In genomic region chr2:83940931-83941361, GRCm38 (mm10) we compare ENCODE assay signal across 8 mouse cellular contexts. TPM values are rescaled to one million over a fixed set of nuclear protein-coding genes. Genes with fewer than 3 reads are reported as not detected.
DNase-seq lines count a peak whose midpoint lies in the region; ATAC-seq and TF ChIP-seq lines count a peak whose summit lies in the region.

Zswim2 (minus strand) TSS chr2:83941228.

- peak within 1 kb of the TSS; percentile 61 for H3K4me2 ChIP-seq in heart, embryonic 11.5 days
- H3K4me2 ChIP-seq in kidney, embryonic 14.5 days (replicated peaks; ENCODE audit: low read depth, low read length), result peak within 1 kb of the TSS; percentile 42
- peak within 1 kb of the TSS; percentile 66 for H3K4me2 ChIP-seq in limb, embryonic 12.5 days
- H3K4me2 ChIP-seq in myocyte (ENCODE audit: low read depth), result peak within 1 kb of the TSS; percentile 50
- peak within 1 kb of the TSS; percentile 34 for H3K4me2 ChIP-seq in stomach, embryonic 14.5 days (replicated peaks; ENCODE audit: low read depth, low read length)

- no peak for TF ChIP-seq POLR2A in myocyte (IDR thresholded peaks at IDR 0.05; ENCODE audit: insufficient read length, low read depth)

- no peaks in the 10 kb centered on the region for H3K9me3 ChIP-seq in heart, embryonic 11.5 days (replicated peaks; ENCODE audit: control insufficient read depth, low read length)
- H3K9me3 ChIP-seq in kidney, embryonic 14.5 days (ENCODE audit: control insufficient read depth, low read length), result no peaks in the 10 kb centered on the region
- H3K9me3 ChIP-seq in limb, embryonic 12.5 days, result no peaks in the 10 kb centered on the region
- no peaks in the 10 kb centered on the region for H3K9me3 ChIP-seq in stomach, embryonic 14.5 days (ENCODE audit: control insufficient read depth, low read depth, low read length)

- WGBS in heart, embryonic 11.5 days (ENCODE audit: insufficient replicate concordance), result 3% methylated on average over 20 of the region's 20 CpGs
- under 1% methylated on average over 20 of the region's 20 CpGs for WGBS in kidney, embryonic 14.5 days
- 1% methylated on average over 20 of the region's 20 CpGs for WGBS in limb, embryonic 12.5 days
- 2% methylated on average over 20 of the region's 20 CpGs for WGBS in stomach, embryonic 14.5 days

- H3K4me1 ChIP-seq in heart, embryonic 11.5 days (ENCODE audit: control insufficient read depth, insufficient read depth, low read length), result peaks cover 3% of the 10 kb centered on the region; the same call in 1 of the 2 replicates
- H3K4me1 ChIP-seq in kidney, embryonic 14.5 days (ENCODE audit: control insufficient read depth, insufficient read depth, low read length), result peaks cover 4% of the 10 kb centered on the region; the same call in 1 of the 2 replicates
- peaks cover 6% of the 10 kb centered on the region for H3K4me1 ChIP-seq in limb, embryonic 12.5 days (replicated peaks)
- H3K4me1 ChIP-seq in stomach, embryonic 14.5 days (ENCODE audit: control insufficient read depth, insufficient read depth, low read length), result no peaks in the 10 kb centered on the region

- no peak within 1 kb of the TSS for H3K9ac ChIP-seq in heart, embryonic 11.5 days (ENCODE audit: low read depth, low read length)
- H3K9ac ChIP-seq in kidney, embryonic 14.5 days (ENCODE audit: low read depth, low read length), result no peak within 1 kb of the TSS
- 0 out of 2 replicates have a peak within 1 kb of the TSS, but pooled peaks have one; percentile 27 for H3K9ac ChIP-seq in limb, embryonic 12.5 days (replicated peaks)
- no peak within 1 kb of the TSS for H3K9ac ChIP-seq in stomach, embryonic 14.5 days (replicated peaks; ENCODE audit: low read depth, low read length)

- no peaks in the 10 kb centered on the region for H3K36me3 ChIP-seq in heart, embryonic 11.5 days (ENCODE audit: control insufficient read depth, insufficient read depth, low read length)
- no peaks in the 10 kb centered on the region for H3K36me3 ChIP-seq in kidney, embryonic 14.5 days (ENCODE audit: control insufficient read depth, insufficient read depth, low read length)
- H3K36me3 ChIP-seq in limb, embryonic 12.5 days, result no peaks in the 10 kb centered on the region
- no peaks in the 10 kb centered on the region for H3K36me3 ChIP-seq in myocyte (ENCODE audit: control insufficient read depth, insufficient read depth)
- H3K36me3 ChIP-seq in stomach, embryonic 14.5 days (ENCODE audit: control insufficient read depth, insufficient read depth, low read length), result no peaks in the 10 kb centered on the region

- DNase-seq in ovary, adult 18-20 months (ENCODE audit: low spot score), result peak; percentile 36
- DNase-seq in ovary, postnatal 10 days (ENCODE audit: low spot score), result no peak
- DNase-seq in embryo, embryonic 11 days, result peak; percentile 88

- no peak within 1 kb of the TSS for H3ac ChIP-seq in myocyte (ENCODE audit: control insufficient read depth, insufficient read length)

- H3K27me3 ChIP-seq in heart, embryonic 11.5 days (ENCODE audit: control insufficient read depth, insufficient read depth, low read length), result no peaks in the 10 kb centered on the region
- no peaks in the 10 kb centered on the region; the same call in 1 of the 2 replicates for H3K27me3 ChIP-seq in kidney, embryonic 14.5 days (ENCODE audit: control insufficient read depth, insufficient read depth, low read length)
- H3K27me3 ChIP-seq in limb, embryonic 12.5 days, result no peaks in the 10 kb centered on the region
- no peaks in the 10 kb centered on the region for H3K27me3 ChIP-seq in myocyte (ENCODE audit: control insufficient read depth, insufficient read depth, insufficient read length)
- no peaks in the 10 kb centered on the region for H3K27me3 ChIP-seq in stomach, embryonic 14.5 days (ENCODE audit: control insufficient read depth, insufficient read depth, low read length)

- no peak within 1 kb of the TSS for H3K27ac ChIP-seq in heart, embryonic 11.5 days (ENCODE audit: low read depth, low read length)
- no peak within 1 kb of the TSS for H3K27ac ChIP-seq in kidney, embryonic 14.5 days (ENCODE audit: low read depth, low read length)
- H3K27ac ChIP-seq in limb, embryonic 12.5 days, result no peak within 1 kb of the TSS
- no peak within 1 kb of the TSS for H3K27ac ChIP-seq in stomach, embryonic 14.5 days (ENCODE audit: low read length)

- peak within 1 kb of the TSS; percentile 27; the same call in 1 of the 2 replicates for H3K4me3 ChIP-seq in heart, embryonic 11.5 days (ENCODE audit: low read depth, low read length)
- peak within 1 kb of the TSS; percentile 19; the same call in 1 of the 2 replicates for H3K4me3 ChIP-seq in kidney, embryonic 14.5 days (ENCODE audit: low read length)
- H3K4me3 ChIP-seq in limb, embryonic 12.5 days (replicated peaks), result peak within 1 kb of the TSS; percentile 33
- H3K4me3 ChIP-seq in myocyte, result no peak within 1 kb of the TSS
- H3K4me3 ChIP-seq in stomach, embryonic 14.5 days (ENCODE audit: low read depth, low read length), result no peak within 1 kb of the TSS

- no peaks in the 10 kb centered on the region for H3K79me2 ChIP-seq in myocyte (ENCODE audit: control insufficient read depth, insufficient read depth)

- ATAC-seq in heart, embryonic 11.5 days (replicated peaks; ENCODE audit: insufficient number of reproducible peaks, low FRiP score, low TSS enrichment), result no peak; the same call in 1 of the 2 replicates
- ATAC-seq in kidney, embryonic 14.5 days (ENCODE audit: low FRiP score, low TSS enrichment), result peak; percentile 89
- ATAC-seq in limb, embryonic 12.5 days (ENCODE audit: insufficient number of reproducible peaks, insufficient read depth, low FRiP score, low TSS enrichment, low read depth), result peak; percentile 86
- ATAC-seq in stomach, embryonic 14.5 days (ENCODE audit: insufficient number of reproducible peaks, insufficient read depth, low FRiP score, low read depth), result peak; percentile 71; the same call in 1 of the 2 replicates

TF ChIP-seq in myocyte, 11 proteins besides CTCF, POLR2A, EP300 and RAD21:
- TF ChIP-seq MYOG (IDR thresholded peaks at IDR 0.05; ENCODE audit: control insufficient read depth in 1 of 3, insufficient read depth in 1 of 3, insufficient read length in 2 of 3, low read depth in 2 of 3) (no peak), TCF12 (IDR thresholded peaks at IDR 0.05; ENCODE audit: insufficient read depth, poor library complexity, severe bottlenecking) (no peak), SRF (IDR thresholded peaks at IDR 0.05; ENCODE audit: control insufficient read depth, insufficient read length, low read depth) (no peak), MYOD1 (IDR thresholded peaks at IDR 0.05; ENCODE audit: control insufficient read depth in 1 of 3, insufficient read length in 2 of 3, low read depth in 2 of 3) (no peak), REST (IDR thresholded peaks at IDR 0.05; ENCODE audit: insufficient read depth, insufficient read length) (no peak), TCF3 (IDR thresholded peaks at IDR 0.05; ENCODE audit: insufficient read length, low read depth) (no peak)

RNA-seq across cellular contexts. Expression of gene Zswim2, which starts in this region (rescaled TPM):
- polyA plus RNA-seq in heart, embryonic 11.5 days (2014; fragmentation: Nextera tagmentation; extraction: Ambion mirVana), result not detected in 2 replicates
- polyA plus RNA-seq in kidney, embryonic 14.5 days (2014; fragmentation: Nextera tagmentation; extraction: Ambion mirVana), result not detected in 2 replicates
- polyA plus RNA-seq in limb, embryonic 12.5 days (2016; fragmentation: Nextera tagmentation; extraction: Ambion mirVana), result not detected in 2 replicates
- polyA plus RNA-seq in myocyte (2012; fragmentation: generic; extraction: Trizol), result not detected
- polyA plus RNA-seq in stomach, embryonic 14.5 days (2014; fragmentation: Nextera tagmentation; extraction: Ambion mirVana), result not detected in 2 replicates

Comparison
In these comparisons a context has a peak if more than half of its experiments do, and no peak if none do; other contexts are left out.
1. Peak in ATAC-seq, H3K4me3 ChIP-seq and H3K4me2 ChIP-seq in kidney, embryonic 14.5 days; RNA of the gene not detected or under 1 TPM.
2. Peak in ATAC-seq, H3K4me3 ChIP-seq, H3K9ac ChIP-seq and H3K4me2 ChIP-seq in limb, embryonic 12.5 days; RNA of the gene not detected or under 1 TPM.
3. Peak in ATAC-seq and H3K4me2 ChIP-seq in stomach, embryonic 14.5 days; RNA of the gene not detected or under 1 TPM.